Mouse (Mus musculus) ES-Bruce4 (cell line): ENCODE results near the gene Plekha5.

Source experiments
- CTCF ChIP-seq: IDR thresholded peaks from one replicate; pipeline ENCODE4 v1.8.1; 2011; ENCODE audit warnings: low read depth, low read length
- EP300 ChIP-seq: IDR thresholded peaks from 2 replicates; pipeline ENCODE4 v1.6.1; 2011; ENCODE audit warnings: low read depth, low read length; ENCODE audit not compliant: insufficient read depth
- POLR2A ChIP-seq: IDR thresholded peaks from one replicate; pipeline ENCODE4 v1.8.1; 2011; ENCODE audit warnings: low read length; ENCODE audit not compliant: insufficient read depth

GRCm38 (mm10) chr6:140567199-140567598 is 143.3 kb downstream of the Plekha5 start:
- TF ChIP-seq POLR2A (no peak), CTCF (no peak), EP300 (no peak)
